Mouse (Mus musculus) T-cell, adult 2 months (primary cell): ENCODE results near the gene Ncf1.

Experiments
- DNase-seq: peaks from one replicate; pipeline ENCODE4 v3.0.0; 2022; ENCODE audit warnings: low spot score

Ncf1 gene

GRCm38 (mm10) chr5:134206721-134207120 lies 22.7 kb downstream of the Ncf1 start:
- no peak for DNase-seq

- no peak for DNase-seq
Measured at GRCm38 (mm10) chr5:134193664-134194063, 35.8 kb downstream of the Ncf1 start.

- peak; percentile 42 for DNase-seq
Measured at GRCm38 (mm10) chr5:134188571-134188970, 40.9 kb downstream of the Ncf1 start.

GRCm38 (mm10) chr5:134186961-134187731 lies 42.3 kb downstream of the Ncf1 start:
- DNase-seq: peak; percentile 81

- DNase-seq: no peak
Measured at GRCm38 (mm10) chr5:134186059-134186458, 43.4 kb downstream of the Ncf1 start.

- DNase-seq: peak; percentile 99
Measured at GRCm38 (mm10) chr5:134183880-134184808, 45.3 kb downstream of the Ncf1 start, which contains the start of gene Gtf2ird2. Gtf2ird2 (plus strand) TSS chr5:134184019.

- no peak for DNase-seq
Measured at GRCm38 (mm10) chr5:134183162-134183561, 46.3 kb downstream of the Ncf1 start.

- no peak for DNase-seq
Measured at GRCm38 (mm10) chr5:134182735-134183134, 46.7 kb downstream of the Ncf1 start.

- DNase-seq: no peak
Measured at GRCm38 (mm10) chr5:134182172-134182571, 47.3 kb downstream of the Ncf1 start.

GRCm38 (mm10) chr5:134179871-134180270 lies 49.6 kb downstream of the Ncf1 start:
- DNase-seq: peak; percentile 83

- no peak for DNase-seq
Measured at GRCm38 (mm10) chr5:134178536-134178935, 50.9 kb downstream of the Ncf1 start.

GRCm38 (mm10) chr5:134176169-134176881 lies 53.1 kb downstream of the Ncf1 start, which contains the start of gene Rcc1l:
Rcc1l (minus strand) TSS chr5:134176774.
- peak; percentile 81 for DNase-seq

- no peak for DNase-seq
Measured at GRCm38 (mm10) chr5:134175696-134176095, 53.7 kb downstream of the Ncf1 start.

GRCm38 (mm10) chr5:134173206-134173605 lies 56.2 kb downstream of the Ncf1 start:
- DNase-seq: peak; percentile 39

GRCm38 (mm10) chr5:134170167-134170566 lies 59.3 kb downstream of the Ncf1 start:
- no peak for DNase-seq
